Mouse (Mus musculus) MEL (cell line): ENCODE data around the gene Plcb4.

Experiments
- EP300 ChIP-seq, 2 experiments: IDR thresholded peaks; 2 replicates each; pipeline ENCODE4 v1.6.1; 2011; ENCODE audit warnings: improper control_type of control experiment in 2 of 2, low read length in 2 of 2, low read depth in 1 of 2, mild to moderate bottlenecking in 1 of 2
- GABPA ChIP-seq: IDR thresholded peaks from 2 replicates; pipeline ENCODE4 v1.6.1; 2012; ENCODE audit warnings: low read depth, mild to moderate bottlenecking, inconsistent platforms, low read length, improper control_type of control experiment, moderate library complexity
- MXI1 ChIP-seq: IDR thresholded peaks from 2 replicates; pipeline ENCODE4 v1.6.1; 2011; ENCODE audit warnings: mild to moderate bottlenecking, low read depth, low read length, improper control_type of control experiment
- SIN3A ChIP-seq: IDR thresholded peaks from 2 replicates; pipeline ENCODE4 v1.6.1; 2012; ENCODE audit warnings: low read length, improper control_type of control experiment, inconsistent platforms
- ZKSCAN1 ChIP-seq: IDR thresholded peaks from 2 replicates; pipeline ENCODE4 v1.6.1; 2012; ENCODE audit warnings: low read depth, mild to moderate bottlenecking, inconsistent platforms, low read length, improper control_type of control experiment, moderate library complexity

DNA sequence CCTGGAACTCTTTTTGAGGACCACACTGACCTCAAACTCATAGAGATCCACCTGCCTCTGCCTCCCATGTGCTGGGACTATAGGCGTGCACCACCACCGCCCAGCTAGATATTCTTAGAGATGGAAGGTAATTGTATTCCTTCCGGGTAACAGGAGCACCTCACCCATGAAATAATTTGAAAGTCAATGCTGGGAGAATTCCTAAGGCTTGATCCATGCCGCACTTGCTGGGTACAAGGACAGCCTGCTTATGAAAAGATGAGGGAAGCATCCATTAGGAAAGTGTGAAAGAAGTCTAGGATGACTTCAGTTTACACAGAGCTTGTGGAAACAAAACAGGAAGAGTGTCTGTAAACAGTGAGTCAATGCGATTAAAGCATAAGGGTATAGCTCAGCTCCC lies 232.9 kb downstream of the Plcb4 start:
- TF ChIP-seq EP300 (IDR thresholded peaks at IDR 0.05; ENCODE audit: low read depth in 1 of 2, low read length in 2 of 2), result no peak
- no peak for TF ChIP-seq MXI1
- no peak for TF ChIP-seq ZKSCAN1
- no peak for TF ChIP-seq GABPA
- TF ChIP-seq SIN3A, result no peak
